8 mouse cellular contexts compared by ENCODE assay signal in the genomic region with DNA sequence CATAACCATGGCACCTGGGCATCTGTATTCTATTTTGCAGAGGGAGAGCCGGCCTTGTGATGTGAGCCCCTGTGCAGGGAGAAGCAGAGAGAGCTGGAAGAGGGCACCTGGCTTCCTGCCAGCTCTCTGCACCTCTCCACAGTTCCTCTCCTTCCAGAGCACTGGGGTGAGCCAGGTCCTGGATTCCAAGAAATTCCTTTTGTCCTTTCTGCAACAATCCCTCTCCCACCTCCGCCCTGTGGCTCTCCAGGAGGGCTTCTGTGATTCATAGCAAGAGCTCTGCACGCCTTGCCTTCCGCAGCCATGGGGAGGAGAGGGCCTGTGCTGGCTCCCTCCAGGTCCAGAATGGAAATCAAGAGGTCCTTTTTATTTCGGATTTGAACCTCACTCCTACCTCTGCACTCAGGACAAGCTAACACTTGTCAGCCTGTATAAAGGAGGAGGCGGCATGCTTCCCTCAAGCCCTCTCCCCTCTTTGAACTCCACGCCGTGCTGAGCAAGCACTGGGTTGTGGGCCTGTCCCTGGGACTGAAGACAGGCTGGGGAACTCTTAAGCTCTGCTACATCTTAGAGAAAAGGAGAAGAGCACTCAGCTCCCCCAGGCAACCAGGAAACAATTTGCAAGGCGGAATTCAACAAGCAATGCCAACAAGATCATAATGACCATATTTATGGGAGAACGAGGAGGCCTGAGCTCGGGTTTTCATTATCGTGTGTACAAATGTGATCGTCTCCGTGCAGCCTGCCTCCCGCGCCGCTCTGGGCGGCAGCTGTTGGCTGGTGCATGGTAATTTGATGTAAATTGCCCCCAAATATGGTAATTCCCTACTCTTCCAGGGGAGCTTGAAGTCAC. TPM values are rescaled to one million over a fixed set of nuclear protein-coding genes. Genes with fewer than 3 reads are reported as not detected.
DNase-seq lines count a peak whose midpoint lies in the region; ATAC-seq and TF ChIP-seq lines count a peak whose summit lies in the region.

No protein-coding gene starts in this region.

- 0 out of 2 replicates have a peak, but pooled peaks cover 5% of the 10 kb centered on the region for H3K27me3 ChIP-seq in midbrain, postnatal 0 days (ENCODE audit: insufficient read depth, low read length)

- ATAC-seq in erythroid progenitor cell, adult 5-6 weeks (replicated peaks; ENCODE audit: low FRiP score, poor library complexity, severe bottlenecking), result peak; percentile 29; the same call in 1 of the 2 replicates
- peak; percentile 42 for ATAC-seq in inflammation-experienced regulatory T-cells, adult 6 months
- no peak for ATAC-seq in midbrain, postnatal 0 days (ENCODE audit: low FRiP score)

- WGBS in midbrain, postnatal 0 days, result 12% methylated on average over 18 of the region's 18 CpGs

- H3K4me2 ChIP-seq in midbrain, postnatal 0 days (ENCODE audit: low read depth, low read length, poor library complexity, severe bottlenecking), result no peak overlapping the region; the same call in 1 of the 2 replicates

- H3K9me3 ChIP-seq in midbrain, postnatal 0 days (ENCODE audit: low read length), result no peaks in the 10 kb centered on the region

- 0 out of 2 replicates have a peak overlapping the region, but pooled peaks have one; percentile 34 for H3K27ac ChIP-seq in midbrain, postnatal 0 days (ENCODE audit: low read depth, low read length)

- no peak overlapping the region for H3K9ac ChIP-seq in midbrain, postnatal 0 days (replicated peaks; ENCODE audit: low read length, poor library complexity, severe bottlenecking)

- H3K36me3 ChIP-seq in midbrain, postnatal 0 days (ENCODE audit: insufficient read depth, low read length), result no peaks in the 10 kb centered on the region

- TF ChIP-seq CTCF in midbrain, postnatal 0 days (IDR thresholded peaks at IDR 0.05), result no peak

- H3K4me3 ChIP-seq in midbrain, postnatal 0 days (ENCODE audit: low read depth, low read length), result no peak overlapping the region

- peaks cover 19% of the 10 kb centered on the region for H3K4me1 ChIP-seq in midbrain, postnatal 0 days (ENCODE audit: insufficient read depth, low read length)

- peak; percentile 57 to 62 for DNase-seq in cerebellum, postnatal 10 days
- no peak for DNase-seq in cerebellum, adult 18-20 months
- peak; percentile 13 for DNase-seq in CD4-positive helper T cell, adult 2 months (ENCODE audit: low read depth, low spot score)
- peak; percentile 65 for DNase-seq in midbrain, postnatal 0 days (ENCODE audit: low spot score)
- DNase-seq in adrenal gland, adult (ENCODE audit: inconsistent age in 2 of 2, low spot score in 1 of 2), result no peak
- no peak for DNase-seq in layer of hippocampus, adult 9-11 months

RNA-seq across cellular contexts. Expression of gene Aldh1b1, which starts 35.3 kb away (rescaled TPM):
- total RNA-seq in erythroid progenitor cell, adult 5-6 weeks (2015; ENCODE audit: low replicate concordance), result not detected in 2 replicates
- total RNA-seq in erythroid progenitor cell, adult 5-6 weeks (2017; ENCODE audit: low replicate concordance), result 1.7 and 3.5 TPM in 2 replicates
- 1 to 10 TPM; 6.4 to 8.2 (median 6.5) TPM for polyA plus RNA-seq in inflammation-experienced regulatory T-cells, adult 6 months (2017; shearing (Covaris generic))
- total RNA-seq in midbrain, postnatal 0 days (2014; rRNA removed), result 17.6 and 20.3 TPM in 2 replicates
- 22.6 and 23.6 TPM in 2 replicates for polyA plus RNA-seq in midbrain, postnatal 0 days (2015; fragmentation: Nextera tagmentation; extraction: Ambion mirVana)

Comparison
In these comparisons a context has a peak if more than half of its experiments do, and no peak if none do; other contexts are left out.
1. DNase-seq: peak in cerebellum, postnatal 10 days (2 of 2), CD4-positive helper T cell, adult 2 months (single experiment) and midbrain, postnatal 0 days (single experiment); none in cerebellum, adult 18-20 months (0 of 2), adrenal gland, adult (0 of 2) and layer of hippocampus, adult 9-11 months (single experiment).